Comparison of ENCODE assay signal across 8 mouse cellular contexts in the genomic region with DNA sequence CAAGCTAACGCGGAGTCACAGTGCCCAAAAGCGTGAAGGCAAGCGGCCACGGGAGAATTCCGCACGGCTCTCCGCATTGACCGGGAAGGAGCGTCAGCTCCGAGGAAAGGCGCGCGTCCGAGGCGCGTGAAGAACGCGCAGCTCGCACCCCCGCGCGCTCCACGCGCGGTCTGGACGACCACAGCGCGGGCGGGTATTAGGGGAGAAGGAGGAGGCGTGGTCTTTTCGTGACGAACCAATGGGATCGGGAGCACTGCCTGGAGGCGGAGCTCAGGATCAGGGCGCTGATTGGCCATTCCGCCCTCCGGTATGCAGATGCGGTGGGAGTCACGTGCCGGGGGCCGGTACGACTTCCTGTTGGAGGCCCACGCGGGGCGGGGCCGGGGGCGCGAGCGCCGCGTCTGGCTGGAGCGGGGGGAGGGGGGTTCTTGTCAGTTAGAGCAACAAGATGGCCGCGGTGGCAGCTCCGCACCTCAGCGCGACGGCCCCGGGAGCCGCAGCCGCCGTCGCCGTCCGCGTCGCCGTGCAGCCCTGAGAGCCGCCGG. TPM values are rescaled to one million over a fixed set of nuclear protein-coding genes. Genes with fewer than 3 reads are reported as not detected.
DNase-seq lines count a peak whose midpoint lies in the region; ATAC-seq and TF ChIP-seq lines count a peak whose summit lies in the region.

No protein-coding gene starts in this region.

- no peaks in the 10 kb centered on the region for H3K9me3 ChIP-seq in forebrain, embryonic 10.5 days
- no peaks in the 10 kb centered on the region for H3K9me3 ChIP-seq in heart, embryonic 15.5 days (replicated peaks)
- no peaks in the 10 kb centered on the region for H3K9me3 ChIP-seq in liver, embryonic 14.5 days (ENCODE audit: control insufficient read depth, low read length)
- H3K9me3 ChIP-seq in neural tube, embryonic 11.5 days (ENCODE audit: control insufficient read depth, low read length), result no peaks in the 10 kb centered on the region
- no peaks in the 10 kb centered on the region for H3K9me3 ChIP-seq in stomach, postnatal 0 days (ENCODE audit: control insufficient read depth, low read length)

- peak overlapping the region; percentile 92 for H3K4me3 ChIP-seq in forebrain, embryonic 10.5 days
- peak overlapping the region; percentile 92 for H3K4me3 ChIP-seq in heart, embryonic 15.5 days
- peak overlapping the region; percentile 71 to 78 for H3K4me3 ChIP-seq in liver, embryonic 14.5 days (ENCODE audit: insufficient read depth in 1 of 2, low read depth in 2 of 2, low read length in 2 of 2)
- peak overlapping the region; percentile 97 for H3K4me3 ChIP-seq in neural tube, embryonic 11.5 days (ENCODE audit: low read depth, low read length)
- peak overlapping the region; percentile 85 for H3K4me3 ChIP-seq in stomach, postnatal 0 days (ENCODE audit: low read depth, low read length)

- TF ChIP-seq CTCF in liver, embryonic 14.5 days (IDR thresholded peaks at IDR 0.05; ENCODE audit: low read depth), result no peak
- TF ChIP-seq CTCF in stomach, postnatal 0 days (IDR thresholded peaks at IDR 0.05; ENCODE audit: low read depth), result no peak

- DNase-seq in CD8-positive naive resting alpha-beta T cell, adult 2 months (ENCODE audit: low read depth in 2 of 2, low spot score in 2 of 2), result peak; percentile 99
- peak; percentile 98 for DNase-seq in c-Kit-positive CD71-negative TER-119-negative erythroid progenitor cells, embryonic 14.5 days (ENCODE audit: low read depth)
- peak; percentile 99 for DNase-seq in forebrain, embryonic 10.5 days (ENCODE audit: extremely low spot score, low spot score)
- DNase-seq in kidney, postnatal 25 days, result peak; percentile 99 to 100
- peak; percentile 95 to 97 (median 95) for DNase-seq in liver, embryonic 14.5 days (ENCODE audit: low read depth in 3 of 3, low spot score in 3 of 3)
- DNase-seq in neural tube, embryonic 11.5 days (ENCODE audit: low spot score), result peak; percentile 99
- DNase-seq in stomach, postnatal 0 days (ENCODE audit: low spot score), result peak; percentile 99

- no peak for TF ChIP-seq EP300 in liver, embryonic 14.5 days (IDR thresholded peaks at IDR 0.05; ENCODE audit: low read depth)
- TF ChIP-seq EP300 in stomach, postnatal 0 days (optimal IDR thresholded peaks at IDR 0.05), result no peak

- H3K36me3 ChIP-seq in forebrain, embryonic 10.5 days (replicated peaks), result no peaks in the 10 kb centered on the region
- no peaks in the 10 kb centered on the region for H3K36me3 ChIP-seq in heart, embryonic 15.5 days
- no peaks in the 10 kb centered on the region for H3K36me3 ChIP-seq in liver, embryonic 14.5 days (replicated peaks; ENCODE audit: control insufficient read depth, insufficient read depth, low read depth)
- H3K36me3 ChIP-seq in neural tube, embryonic 11.5 days (ENCODE audit: control insufficient read depth, insufficient read depth, low read length), result no peaks in the 10 kb centered on the region
- no peaks in the 10 kb centered on the region for H3K36me3 ChIP-seq in stomach, postnatal 0 days (ENCODE audit: control insufficient read depth, insufficient read depth, low read length)

- ATAC-seq in heart, embryonic 15.5 days (replicated peaks; ENCODE audit: insufficient number of reproducible peaks, insufficient read depth, low FRiP score, low read depth), result peak; percentile 97
- ATAC-seq in liver, embryonic 14.5 days (ENCODE audit: insufficient read depth), result peak; percentile 93
- ATAC-seq in neural tube, embryonic 11.5 days (ENCODE audit: insufficient read depth, low FRiP score, low TSS enrichment), result peak; percentile 95
- ATAC-seq in stomach, postnatal 0 days (ENCODE audit: low FRiP score, low TSS enrichment), result peak; percentile 97

- H3K4me2 ChIP-seq in heart, embryonic 15.5 days, result peak overlapping the region; percentile 81
- peak overlapping the region; percentile 80 for H3K4me2 ChIP-seq in liver, embryonic 14.5 days (ENCODE audit: low read depth)
- H3K4me2 ChIP-seq in neural tube, embryonic 11.5 days (ENCODE audit: low read depth), result peak overlapping the region; percentile 88
- H3K4me2 ChIP-seq in stomach, postnatal 0 days (replicated peaks; ENCODE audit: low read depth), result peak overlapping the region; percentile 86

- H3K27ac ChIP-seq in forebrain, embryonic 10.5 days, result peak overlapping the region; percentile 98
- H3K27ac ChIP-seq in heart, embryonic 15.5 days, result peak overlapping the region; percentile 98
- H3K27ac ChIP-seq in liver, embryonic 14.5 days, result peak overlapping the region; percentile 19
- peak overlapping the region; percentile 95 for H3K27ac ChIP-seq in neural tube, embryonic 11.5 days (ENCODE audit: low read depth, low read length)
- H3K27ac ChIP-seq in stomach, postnatal 0 days (replicated peaks), result peak overlapping the region; percentile 97

- H3K27me3 ChIP-seq in forebrain, embryonic 10.5 days (ENCODE audit: poor library complexity, severe bottlenecking), result peaks cover 25% of the 10 kb centered on the region
- peaks cover 17% of the 10 kb centered on the region; the same call in 1 of the 2 replicates for H3K27me3 ChIP-seq in heart, embryonic 15.5 days
- peaks cover 32% of the 10 kb centered on the region for H3K27me3 ChIP-seq in liver, embryonic 14.5 days (ENCODE audit: control insufficient read depth, insufficient read depth, low read length)
- H3K27me3 ChIP-seq in neural tube, embryonic 11.5 days (ENCODE audit: control insufficient read depth, insufficient read depth, low read length), result no peaks in the 10 kb centered on the region; the same call in 1 of the 2 replicates
- no peaks in the 10 kb centered on the region for H3K27me3 ChIP-seq in stomach, postnatal 0 days (ENCODE audit: control insufficient read depth, insufficient read depth, low read length)

- under 1% methylated on average over 71 of the region's 71 CpGs for WGBS in forebrain, embryonic 10.5 days
- under 1% methylated on average over 69 of the region's 71 CpGs for WGBS in heart, embryonic 15.5 days
- WGBS in liver, embryonic 14.5 days (ENCODE audit: insufficient replicate concordance), result under 1% methylated on average over 69 of the region's 71 CpGs
- WGBS in neural tube, embryonic 11.5 days, result under 1% methylated on average over 44 of the region's 71 CpGs
- WGBS in stomach, postnatal 0 days, result under 1% methylated on average over 37 of the region's 71 CpGs

- H3K9ac ChIP-seq in heart, embryonic 15.5 days, result peak overlapping the region; percentile 95
- peak overlapping the region; percentile 75 for H3K9ac ChIP-seq in liver, embryonic 14.5 days (replicated peaks)
- H3K9ac ChIP-seq in neural tube, embryonic 11.5 days (ENCODE audit: low read length), result peak overlapping the region; percentile 98
- H3K9ac ChIP-seq in stomach, postnatal 0 days (ENCODE audit: low read length), result peak overlapping the region; percentile 96

- H3K4me1 ChIP-seq in forebrain, embryonic 10.5 days, result peaks cover 54% of the 10 kb centered on the region
- peaks cover 34% of the 10 kb centered on the region for H3K4me1 ChIP-seq in heart, embryonic 15.5 days (replicated peaks)
- H3K4me1 ChIP-seq in liver, embryonic 14.5 days (replicated peaks; ENCODE audit: control insufficient read depth in 2 of 2, insufficient read depth in 2 of 2, low read length in 1 of 2), result peaks cover 6 to 14% of the 10 kb centered on the region in 2 experiments
- H3K4me1 ChIP-seq in neural tube, embryonic 11.5 days (ENCODE audit: control insufficient read depth, insufficient read depth, low read length), result peaks cover 19% of the 10 kb centered on the region
- no peaks in the 10 kb centered on the region; the same call in 1 of the 2 replicates for H3K4me1 ChIP-seq in stomach, postnatal 0 days (replicated peaks; ENCODE audit: control insufficient read depth, insufficient read depth)

RNA-seq across cellular contexts. Expression of gene Tnrc6c, which starts 0.4 kb away (rescaled TPM):
- polyA plus RNA-seq in forebrain, embryonic 10.5 days (2016; fragmentation: Nextera tagmentation; extraction: Ambion mirVana), result 11.3 and 12.0 TPM in 2 replicates
- polyA plus RNA-seq in heart, embryonic 15.5 days (2015; fragmentation: Nextera tagmentation; extraction: Ambion mirVana), result 6.6 and 7.3 TPM in 2 replicates
- 3.4 and 3.7 TPM in 2 replicates for polyA plus RNA-seq in liver, embryonic 14.5 days (2012; rRNA removed)
- 2.4 and 2.6 TPM in 2 replicates for polyA plus RNA-seq in liver, embryonic 14.5 days (2014; fragmentation: Nextera tagmentation; extraction: Ambion mirVana)
- 17.1 and 18.2 TPM in 2 replicates for polyA plus RNA-seq in neural tube, embryonic 11.5 days (2014; fragmentation: Nextera tagmentation; extraction: Ambion mirVana)
- 6.0 and 6.1 TPM in 2 replicates for polyA plus RNA-seq in stomach, postnatal 0 days (2015; fragmentation: Nextera tagmentation; extraction: Ambion mirVana)

Comparison
In these comparisons a context has a peak if more than half of its experiments do, and no peak if none do; other contexts are left out.
1. Peak in every context shown above with its lines: DNase-seq, ATAC-seq, H3K4me3 ChIP-seq and H3K27ac ChIP-seq.
2. H3K27ac ChIP-seq: peak in every context shown above with its lines; median percentile 98 in forebrain, embryonic 10.5 days; 98 in heart, embryonic 15.5 days; 97 in stomach, postnatal 0 days; 95 in neural tube, embryonic 11.5 days; 19 in liver, embryonic 14.5 days.